Mouse (Mus musculus) myocyte (in vitro differentiated cells): ENCODE results near the gene Abcb8.

Experiments used
- POLR2A ChIP-seq: IDR thresholded peaks from one replicate; pipeline ENCODE4 v1.6.1; 2011; ENCODE audit warnings: low read depth, mild to moderate bottlenecking, control low read depth, moderate library complexity; ENCODE audit not compliant: insufficient read length
- USF1 ChIP-seq: IDR thresholded peaks from one replicate; pipeline ENCODE4 v1.6.1; 2011; ENCODE audit warnings: low read depth, mild to moderate bottlenecking, control low read depth, moderate library complexity

- TF ChIP-seq POLR2A = no peak
- no peak for TF ChIP-seq USF1
Measured at GRCm38 (mm10) chr5:24455076-24455475, 61.6 kb downstream of the Abcb8 start.
